Mouse (Mus musculus): ENCODE measurements at regions not wholly inside any gene's neighbourhood (a gene's known extent, or its start where the extent isn't known, plus 50 kb on each side); places are given as distances from the start of the nearest gene placed in this dataset.

GRCm38 (mm10) chr14:120854559-120854958 lies 56.5 kb upstream of the Ipo5 start:
- Histone ChIP-seq H3K27me3 (ENCODE audit: control insufficient read depth, insufficient read depth, low read length) (no peaks in the 10 kb centered on the region), H3K9ac (replicated peaks; ENCODE audit: low read length) (no peak overlapping the region), H3K4me2 (ENCODE audit: low read depth, low read length) (no peak overlapping the region), H3K36me3 (replicated peaks; ENCODE audit: control insufficient read depth, insufficient read depth, low read depth, low read length) (no peaks in the 10 kb centered on the region), H3K9me3 (replicated peaks; ENCODE audit: control insufficient read depth, low read length) (no peaks in the 10 kb centered on the region; the same call in 1 of the 2 replicates), H3K4me3 (ENCODE audit: low read depth, low read length) (no peak overlapping the region), H3K4me1 (ENCODE audit: control insufficient read depth, insufficient read depth, low read length) (no peaks in the 10 kb centered on the region), H3K27ac (replicated peaks; ENCODE audit: low read depth, low read length) (no peak overlapping the region)
- WGBS = 79% methylated on average over 7 of the region's 7 CpGs
- ATAC-seq (replicated peaks; ENCODE audit: insufficient number of reproducible peaks, low FRiP score, low TSS enrichment, low read depth) (0 out of 2 replicates have a peak, but pooled peaks have one; percentile 48), DNase-seq (ENCODE audit: low spot score) (no peak)

- Histone ChIP-seq H3K9me3 (replicated peaks; ENCODE audit: control insufficient read depth, low read length) (no peaks in the 10 kb centered on the region; the same call in 1 of the 2 replicates), H3K27ac (replicated peaks; ENCODE audit: low read depth, low read length) (no peak overlapping the region), H3K4me2 (ENCODE audit: low read depth, low read length) (no peak overlapping the region), H3K36me3 (replicated peaks; ENCODE audit: control insufficient read depth, insufficient read depth, low read depth, low read length) (no peaks in the 10 kb centered on the region), H3K4me3 (ENCODE audit: low read depth, low read length) (no peak overlapping the region), H3K27me3 (ENCODE audit: control insufficient read depth, insufficient read depth, low read length) (no peaks in the 10 kb centered on the region), H3K9ac (replicated peaks; ENCODE audit: low read length) (no peak overlapping the region), H3K4me1 (ENCODE audit: control insufficient read depth, insufficient read depth, low read length) (no peaks in the 10 kb centered on the region)
- ATAC-seq (replicated peaks; ENCODE audit: insufficient number of reproducible peaks, low FRiP score, low TSS enrichment, low read depth) = no peak
- WGBS = 94% methylated on average over 13 of the region's 13 CpGs
- no peak for DNase-seq (ENCODE audit: low spot score)
These were observed 55.8 kb upstream of the Ipo5 start for GRCm38 (mm10) chr14:120855181-120855580.

Measured in embryonic facial prominence, embryonic 11.5 days (tissue).